Mouse (Mus musculus) liver (tissue): ENCODE data around the gene Pde11a.

Source experiments
- DNase-seq: peaks from one replicate; pipeline ENCODE4 v3.0.0-alpha.2; 2020; ENCODE audit warnings: mixed read lengths

The Pde11a gene

DNA sequence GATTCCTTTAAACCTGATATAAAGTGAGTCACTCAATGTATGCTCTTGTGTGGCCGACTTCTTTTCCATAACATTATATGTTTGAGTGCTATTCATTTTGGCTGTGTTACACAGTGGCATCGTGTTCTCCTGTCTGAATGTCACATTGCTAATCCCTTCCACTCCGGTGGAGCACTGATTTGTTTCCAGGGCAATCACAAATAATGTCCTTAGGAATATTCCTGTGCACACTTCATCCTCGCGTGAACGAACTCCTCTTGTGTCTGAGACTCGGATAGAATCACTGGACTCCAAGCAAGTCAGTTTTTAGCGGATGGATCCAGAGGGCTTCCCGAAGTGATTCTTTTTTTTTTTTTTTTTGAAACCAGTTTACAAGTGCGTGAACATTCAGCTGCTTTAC is 197.4 kb downstream of the Pde11a start:
- no peak for DNase-seq

DNA sequence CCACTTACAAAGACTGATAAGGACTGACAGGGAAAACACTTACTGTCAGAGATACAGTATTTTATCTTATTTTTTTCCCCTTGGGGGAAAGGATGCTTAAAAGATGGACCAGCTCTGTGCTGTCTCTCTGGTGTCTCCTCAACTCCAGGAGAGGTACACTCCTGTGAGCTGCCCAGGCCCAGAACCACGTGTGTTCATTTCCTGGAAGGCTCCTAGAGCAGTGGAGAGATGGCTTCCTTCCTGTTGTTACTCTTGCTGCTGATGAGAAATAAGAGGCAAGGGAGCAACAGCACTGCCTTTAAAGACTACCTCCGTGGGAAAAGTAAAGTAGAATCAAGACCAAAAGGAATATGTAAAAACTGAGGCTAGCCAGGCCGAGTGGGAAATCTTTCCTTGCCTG is 205.6 kb downstream of the Pde11a start:
- no peak for DNase-seq

DNA sequence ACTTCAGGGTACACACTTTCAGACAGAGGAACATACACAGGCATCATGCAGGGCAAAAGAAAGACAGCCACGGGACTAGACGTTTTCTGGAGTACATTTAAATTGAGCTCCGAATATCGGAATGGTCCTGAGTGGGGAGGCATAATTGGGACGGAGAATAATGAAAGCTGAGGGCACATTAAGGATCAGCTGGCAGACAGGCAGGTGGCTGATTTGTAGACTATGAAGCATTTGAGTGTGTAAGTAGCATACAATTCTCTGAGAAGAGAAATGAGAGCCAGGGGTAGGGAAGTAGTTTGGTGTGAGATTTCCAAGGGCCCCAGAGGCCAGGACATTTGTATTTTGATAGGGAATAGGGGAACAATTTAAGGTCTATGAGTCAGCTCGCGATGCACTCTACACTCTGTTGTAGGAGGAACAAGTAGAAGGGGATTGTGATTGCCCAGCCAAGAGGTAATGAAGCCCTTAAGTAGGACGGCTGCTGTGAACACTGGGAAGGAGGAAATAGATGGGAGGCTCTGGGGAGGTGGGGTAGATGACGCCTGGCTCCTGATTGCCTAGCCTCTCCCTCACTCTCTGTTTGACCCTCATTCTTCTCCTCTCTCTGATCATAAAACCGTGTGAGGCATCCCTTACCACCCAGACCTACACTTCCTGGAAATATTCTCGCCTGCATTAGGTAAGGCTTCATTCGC is 208.5 kb downstream of the Pde11a start:
- DNase-seq = no peak

DNA sequence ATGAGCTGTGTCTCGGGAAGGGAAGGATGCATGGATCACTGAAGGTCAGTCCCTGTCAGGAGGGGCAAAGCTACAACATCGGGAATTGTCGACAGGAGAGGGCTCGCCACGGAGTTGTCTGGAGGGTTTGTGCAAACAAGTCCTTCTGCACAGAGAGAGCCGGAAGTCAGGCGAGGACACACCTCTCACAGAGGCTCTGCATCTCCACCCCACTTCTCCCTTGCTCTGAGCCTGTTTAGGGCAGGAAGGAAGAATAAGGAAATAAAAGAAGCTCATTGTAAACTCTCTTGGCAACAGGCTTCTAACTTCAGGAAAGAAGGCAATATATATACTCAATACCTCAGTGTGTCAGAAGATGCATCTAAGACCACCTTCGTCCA is 209.5 kb downstream of the Pde11a start:
- DNase-seq = no peak

DNA sequence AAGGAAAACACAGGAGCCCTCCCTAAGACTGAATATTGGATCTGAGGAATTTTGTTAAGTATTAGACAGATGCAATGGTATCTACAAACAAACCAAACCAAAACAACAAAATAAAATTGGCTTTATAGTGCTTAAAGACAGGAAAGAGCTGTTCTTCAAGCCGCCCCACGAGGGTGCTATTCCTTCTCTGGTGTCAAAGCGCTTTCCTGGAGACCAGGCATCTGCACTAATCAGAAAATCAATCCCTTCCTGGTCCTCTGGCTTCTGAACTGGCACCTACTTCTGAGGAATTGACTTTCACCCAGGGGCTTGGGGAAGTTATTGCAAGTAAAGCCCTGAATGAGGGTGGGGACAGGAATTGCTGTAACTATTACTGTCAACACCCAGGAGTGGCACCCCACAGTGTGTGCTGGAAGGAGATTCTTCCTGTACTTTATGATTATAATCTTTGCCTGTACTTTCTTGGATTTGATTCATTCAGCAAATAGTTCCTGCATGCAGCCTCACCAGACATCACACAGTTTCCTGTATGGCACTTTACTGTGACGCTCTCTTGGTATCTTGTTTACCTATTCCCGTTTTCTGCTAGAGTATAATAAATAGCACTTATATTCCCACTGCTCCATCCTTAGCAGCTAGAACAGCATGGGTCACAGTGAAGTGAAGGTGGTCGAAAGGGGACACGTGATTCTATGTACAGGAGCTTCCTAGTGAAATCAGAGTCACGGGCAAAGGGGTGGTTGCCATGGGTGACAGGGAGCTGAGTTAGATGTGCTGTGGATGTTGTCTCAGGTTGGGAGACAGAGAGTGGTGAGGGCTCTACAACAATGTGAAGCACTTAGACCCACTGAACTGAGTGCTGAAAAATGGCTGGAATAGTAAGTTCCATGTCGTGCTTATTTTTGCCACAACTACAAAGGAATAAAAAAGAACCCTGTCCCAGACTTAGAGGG is 210.2 kb downstream of the Pde11a start:
- DNase-seq = no peak

DNA sequence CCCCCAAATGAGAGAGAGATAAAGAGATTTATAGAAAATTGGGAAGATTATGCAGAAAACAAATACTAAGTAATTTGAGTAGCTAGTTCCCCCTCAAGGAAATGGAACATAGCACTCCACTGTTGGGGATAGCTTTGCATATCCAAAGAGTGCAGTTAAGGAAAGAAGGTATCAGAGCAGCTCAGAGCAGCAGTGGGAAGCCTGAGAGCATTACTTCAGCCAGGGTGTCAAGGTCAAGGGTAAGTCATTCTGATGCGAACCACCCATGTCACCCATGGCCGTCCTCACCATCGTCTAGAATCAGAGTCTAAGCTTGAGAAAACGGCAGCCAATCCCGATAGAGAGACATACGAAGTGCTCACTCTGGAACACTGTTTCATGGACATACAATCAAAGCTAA is 211.9 kb downstream of the Pde11a start:
- DNase-seq = no peak

DNA sequence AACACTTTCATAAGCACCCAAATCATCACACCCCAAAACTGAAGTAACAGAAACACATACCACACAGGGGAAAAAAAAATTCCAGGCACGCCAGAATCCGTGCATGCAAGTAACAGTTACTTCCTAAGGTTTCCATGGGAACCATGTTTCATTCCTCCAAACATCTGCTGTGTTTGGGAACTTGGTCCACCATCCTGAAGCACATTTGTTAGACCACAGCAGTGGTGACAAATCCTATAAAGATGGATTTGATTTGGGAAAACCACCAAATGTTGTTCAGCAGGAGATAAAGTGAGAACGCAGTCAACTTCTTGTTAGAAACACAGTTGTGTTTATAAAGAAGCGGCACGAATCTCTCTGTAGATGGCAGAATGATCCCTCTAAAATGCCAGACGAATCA is 213.8 kb downstream of the Pde11a start:
- DNase-seq = no peak

DNA sequence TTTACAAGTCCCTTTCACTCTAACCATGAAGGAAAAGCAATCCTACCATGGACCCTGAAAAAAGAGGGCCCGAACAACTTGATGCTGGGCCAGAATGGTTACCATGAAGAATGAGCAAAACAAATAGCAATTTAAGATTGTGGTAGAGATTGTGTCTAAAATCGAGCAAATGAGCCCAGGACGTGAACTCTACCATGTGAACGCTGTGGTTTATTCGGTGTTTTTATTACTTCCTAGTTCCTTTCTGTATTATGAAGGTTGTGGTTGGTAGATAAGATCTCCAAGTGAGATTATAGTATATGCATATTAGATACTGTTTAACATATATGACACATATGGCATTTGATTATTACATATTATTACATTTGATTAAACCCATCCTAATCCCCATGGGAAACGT is 216.4 kb downstream of the Pde11a start:
- DNase-seq = no peak

DNA sequence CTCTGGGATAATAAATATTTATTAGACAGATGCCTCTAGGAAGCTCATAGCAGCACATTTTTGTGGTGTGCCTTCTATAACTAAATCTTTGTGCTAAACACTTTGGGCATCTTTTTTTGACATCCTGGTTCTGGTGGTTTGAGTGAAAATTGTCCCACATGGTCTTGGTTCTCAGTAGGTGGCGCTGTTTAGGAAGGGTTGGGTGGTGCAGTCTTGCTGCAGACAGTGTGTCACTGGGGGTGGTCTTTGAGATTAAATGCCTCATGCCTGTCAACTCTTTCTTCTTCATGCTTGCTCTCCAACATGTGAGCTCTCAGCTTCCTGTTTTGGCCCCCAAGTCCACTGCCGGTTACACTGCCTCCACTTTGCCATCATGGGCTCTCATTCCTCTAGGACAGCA is 218.7 kb downstream of the Pde11a start:
- DNase-seq = no peak

DNA sequence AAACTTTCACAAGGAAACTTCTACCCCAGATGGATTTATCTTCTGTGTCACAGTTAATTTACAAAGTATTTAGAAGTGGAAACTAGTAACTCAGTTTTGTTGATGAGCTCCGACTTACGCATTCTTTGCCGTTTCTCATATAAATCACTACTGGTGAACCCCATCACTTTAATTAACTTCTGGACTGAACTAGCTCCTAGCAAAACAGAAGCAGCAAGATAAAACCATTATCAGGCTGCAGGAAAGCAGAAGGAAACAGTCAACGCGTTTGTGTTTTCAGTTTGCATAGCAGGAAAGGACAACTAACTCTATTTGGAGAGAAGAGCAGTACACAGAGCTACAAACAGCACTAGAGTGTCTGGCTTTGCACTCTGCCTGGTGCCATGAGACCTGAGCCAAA is 220.1 kb downstream of the Pde11a start:
- DNase-seq = no peak

DNA sequence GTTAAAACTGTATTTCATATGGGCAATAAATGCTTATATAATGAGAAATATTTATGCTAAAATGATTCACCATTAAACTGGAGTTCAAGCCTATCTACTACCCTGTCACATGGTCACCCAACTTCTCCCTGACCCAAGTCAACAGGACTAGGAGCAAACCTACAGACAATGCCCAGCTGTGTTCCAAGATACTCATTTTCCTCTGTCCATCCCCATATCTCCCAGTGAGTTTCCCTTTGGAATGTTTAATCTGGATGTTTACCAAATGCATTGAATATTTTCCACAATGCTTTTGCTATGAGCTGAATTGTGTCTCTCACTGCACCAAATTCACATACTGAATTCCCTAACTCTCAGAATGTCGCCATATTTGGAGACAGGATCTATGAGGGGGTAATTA is 221.4 kb downstream of the Pde11a start:
- no peak for DNase-seq

DNA sequence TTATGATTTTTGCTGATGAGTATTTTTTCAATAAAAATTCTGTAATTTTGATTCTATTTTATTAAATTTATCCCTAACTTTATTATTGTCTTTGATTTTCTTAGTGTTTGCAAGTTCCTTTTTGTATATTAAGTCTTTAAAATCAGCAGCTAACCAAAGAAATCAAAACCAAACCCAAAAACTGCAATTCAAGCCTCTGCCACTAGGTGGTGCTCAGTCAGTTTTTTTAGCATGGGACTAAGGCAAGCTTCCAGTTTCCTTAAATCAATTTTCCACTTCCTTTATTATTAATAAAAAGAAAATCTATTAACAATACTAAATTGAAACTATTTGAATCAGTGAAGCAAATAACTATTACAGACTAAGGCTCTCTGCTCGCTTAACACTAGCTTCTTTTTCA is 222.9 kb downstream of the Pde11a start:
- peak; percentile 41 for DNase-seq

DNA sequence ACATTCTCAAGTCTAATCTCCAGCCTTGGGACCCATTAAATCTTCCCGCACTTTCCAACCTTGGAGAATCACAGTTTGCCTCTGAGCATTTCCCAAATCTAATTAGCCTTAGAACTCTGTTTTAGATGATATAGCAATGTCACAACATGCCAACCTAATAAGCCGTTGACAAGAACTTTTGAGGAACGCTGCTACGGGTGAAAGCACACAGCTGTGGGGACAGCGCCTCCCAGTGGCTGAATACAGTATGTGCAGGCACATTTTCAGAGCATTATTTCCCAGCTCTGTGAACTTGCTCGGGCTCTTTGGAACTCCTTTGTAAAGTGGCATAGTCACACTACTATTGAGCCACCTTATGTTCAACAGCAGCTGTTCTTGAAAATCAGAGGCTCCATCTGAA is 223.8 kb downstream of the Pde11a start:
- peak; percentile 38 for DNase-seq

DNA sequence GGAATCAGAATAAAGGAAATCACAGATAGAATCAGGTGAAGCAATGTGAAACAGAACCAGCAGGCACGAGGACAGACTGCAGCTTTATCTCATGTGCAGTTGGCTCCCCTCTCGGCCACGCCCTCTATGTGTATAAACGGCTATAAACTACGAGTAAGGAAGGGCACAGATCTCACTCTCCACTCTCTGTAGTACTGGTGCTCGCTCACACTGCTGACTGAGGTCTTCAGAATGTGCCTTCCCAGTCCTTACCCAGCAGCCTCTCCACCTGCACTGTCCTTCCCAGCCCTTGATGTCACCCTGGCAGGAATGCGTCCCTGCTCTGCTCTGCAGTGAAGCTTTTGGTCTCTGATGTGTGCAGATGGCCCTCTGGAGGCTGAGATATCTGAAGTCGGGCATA is 228.9 kb downstream of the Pde11a start:
- DNase-seq = no peak

DNA sequence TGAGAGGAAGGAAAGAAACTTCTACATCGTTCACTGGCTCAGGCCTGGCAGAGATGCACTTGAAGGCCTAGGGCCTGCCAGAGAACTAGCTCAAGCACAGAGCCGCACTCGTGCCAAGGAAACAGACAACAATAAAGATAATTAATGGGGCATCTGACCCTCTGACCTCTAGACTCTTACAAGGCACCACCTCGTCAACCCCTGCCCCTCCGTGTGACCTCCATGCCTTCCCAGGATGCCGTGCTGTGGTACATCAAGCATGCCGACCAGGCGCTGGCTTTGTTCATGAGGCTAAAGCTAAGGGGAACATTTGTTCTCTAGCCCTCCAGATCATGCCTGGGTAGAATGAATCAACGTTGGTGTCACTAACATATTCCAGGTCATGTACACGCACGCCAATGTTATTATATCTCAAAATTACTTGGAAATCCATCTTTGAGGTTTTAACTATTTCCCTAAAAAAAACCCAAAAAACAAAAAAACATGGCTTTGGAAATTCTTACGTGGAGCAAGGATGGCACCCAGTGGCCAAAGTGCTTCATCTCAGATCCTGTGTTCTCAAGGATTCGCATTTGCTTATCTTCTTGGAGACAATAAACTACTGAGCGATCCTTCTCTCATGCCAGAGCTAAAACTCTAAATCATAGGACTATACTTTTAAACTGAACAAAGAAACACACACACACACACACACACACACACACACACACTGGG is 236.5 kb downstream of the Pde11a start:
- DNase-seq = no peak

DNA sequence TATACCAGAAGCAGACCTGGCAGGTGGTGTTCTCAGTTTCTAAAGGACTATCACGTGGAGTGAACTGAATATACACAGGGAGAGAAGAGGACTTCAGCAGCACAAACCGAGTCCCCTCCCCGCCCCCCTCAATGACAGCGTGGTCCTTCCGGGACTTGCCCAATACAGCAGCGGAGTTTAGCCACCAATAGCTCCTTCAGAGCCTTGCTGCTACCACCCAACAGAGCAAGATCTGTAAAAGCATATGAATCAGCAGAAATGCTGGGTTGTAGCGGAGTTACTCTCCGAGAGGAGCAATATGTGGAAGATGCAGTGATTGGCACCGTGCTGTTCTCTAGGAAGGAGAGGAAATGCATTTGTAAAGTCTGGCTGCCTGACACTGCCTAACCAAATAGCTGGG is 238.0 kb downstream of the Pde11a start:
- DNase-seq = no peak

DNA sequence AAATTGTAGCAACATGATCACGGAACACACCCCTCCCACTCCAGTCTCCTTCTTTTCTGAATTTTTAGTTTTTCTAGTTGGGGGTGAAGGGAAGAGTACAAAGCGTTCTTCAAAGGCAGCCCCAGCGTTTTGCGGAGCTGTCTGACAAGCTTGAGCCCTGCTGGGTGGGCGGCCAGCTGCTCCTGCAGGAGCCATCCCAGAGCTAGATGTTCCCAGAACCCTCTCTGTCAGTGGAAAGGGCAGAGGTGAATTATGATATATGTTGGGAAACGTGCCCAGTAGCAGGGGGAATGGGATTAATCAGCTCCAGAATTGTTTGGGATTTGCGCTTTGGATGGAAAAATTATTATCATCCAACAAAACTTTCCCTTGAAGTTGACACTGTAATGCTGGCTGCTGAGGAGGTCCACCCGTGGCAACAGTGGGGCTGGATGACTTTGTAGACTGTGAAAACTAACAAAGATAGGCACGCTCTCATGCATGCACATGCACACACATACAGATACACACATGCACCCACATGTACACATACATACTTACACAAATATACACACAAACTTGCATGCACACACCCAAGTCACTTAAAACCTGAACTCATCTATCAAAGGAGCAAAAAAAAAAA is 238.7 kb downstream of the Pde11a start:
- DNase-seq = no peak

DNA sequence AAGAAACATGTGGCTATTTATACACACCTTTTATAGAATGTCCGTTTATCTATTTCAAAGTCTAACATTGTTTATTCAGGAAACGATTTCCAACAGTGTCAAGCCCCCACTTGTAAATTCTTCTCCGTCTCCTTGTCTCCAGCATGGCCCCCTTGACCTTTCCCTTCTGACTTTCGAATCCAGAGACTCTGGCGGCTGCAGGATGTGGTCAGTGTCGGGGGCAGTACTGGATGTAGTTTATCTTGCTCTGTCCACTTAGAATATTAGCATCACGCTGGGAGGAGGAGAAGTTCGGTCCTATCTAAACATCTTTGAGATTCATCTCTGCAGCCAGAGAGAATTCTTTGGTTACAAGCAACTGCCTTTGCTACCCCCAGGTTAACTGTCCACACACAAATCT is 240.2 kb downstream of the Pde11a start:
- DNase-seq = no peak

DNA sequence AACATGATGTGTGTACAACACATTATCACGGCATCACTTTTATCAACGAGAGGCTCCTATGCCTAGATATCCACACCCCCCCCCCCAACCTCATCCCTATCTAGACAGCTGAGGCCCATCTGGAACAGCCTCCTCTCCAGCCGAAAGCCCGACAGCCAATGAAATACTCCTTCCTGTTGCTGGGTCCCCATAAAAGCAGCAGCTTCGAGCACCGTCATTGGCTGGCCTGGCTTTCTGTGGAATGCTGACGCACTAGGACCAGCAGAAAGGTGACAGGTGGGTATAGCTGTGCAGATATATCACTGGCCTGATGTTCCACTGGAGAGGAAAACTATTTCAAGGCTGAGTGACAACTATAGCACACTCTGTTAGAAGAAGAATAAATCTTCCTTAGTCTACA is 240.7 kb downstream of the Pde11a start:
- no peak for DNase-seq

DNA sequence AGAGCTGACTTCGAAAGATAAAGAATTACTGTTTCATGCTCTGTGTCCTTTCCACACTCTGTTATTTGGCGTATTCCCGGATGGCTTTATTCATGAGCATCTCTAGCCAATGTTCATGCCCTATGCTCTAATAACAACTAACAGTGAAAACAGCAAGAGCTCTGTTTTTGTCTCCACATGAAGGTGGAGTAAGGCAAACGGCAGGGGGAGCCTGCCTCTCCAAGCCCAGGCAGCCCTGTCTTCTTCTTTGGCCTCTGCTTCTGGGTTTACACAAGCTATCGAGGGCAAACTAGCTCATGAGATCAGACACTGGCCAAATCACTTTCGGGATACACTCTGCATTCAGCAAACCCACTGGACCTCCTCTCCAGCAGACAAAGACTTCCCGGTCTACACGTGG is 241.3 kb downstream of the Pde11a start:
- no peak for DNase-seq

DNA sequence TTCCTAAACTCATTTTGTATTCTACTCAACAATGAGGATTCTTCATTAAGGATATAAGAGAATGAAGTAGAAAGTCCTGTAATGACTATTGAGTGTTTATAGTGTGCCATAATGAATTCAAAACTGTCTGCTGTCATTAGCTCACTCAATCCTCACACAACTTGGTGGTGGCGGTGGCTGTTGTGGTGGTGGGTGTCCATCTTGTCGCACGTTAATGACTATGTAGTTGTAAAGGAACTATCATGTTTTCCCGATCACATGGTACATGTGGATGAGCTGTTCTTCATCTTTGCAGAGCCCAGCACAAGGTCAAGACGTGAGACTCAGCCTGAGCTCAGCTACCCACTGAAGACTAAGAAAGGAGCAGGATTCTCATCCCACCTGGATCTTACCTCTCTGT is 242.7 kb downstream of the Pde11a start:
- no peak for DNase-seq

DNA sequence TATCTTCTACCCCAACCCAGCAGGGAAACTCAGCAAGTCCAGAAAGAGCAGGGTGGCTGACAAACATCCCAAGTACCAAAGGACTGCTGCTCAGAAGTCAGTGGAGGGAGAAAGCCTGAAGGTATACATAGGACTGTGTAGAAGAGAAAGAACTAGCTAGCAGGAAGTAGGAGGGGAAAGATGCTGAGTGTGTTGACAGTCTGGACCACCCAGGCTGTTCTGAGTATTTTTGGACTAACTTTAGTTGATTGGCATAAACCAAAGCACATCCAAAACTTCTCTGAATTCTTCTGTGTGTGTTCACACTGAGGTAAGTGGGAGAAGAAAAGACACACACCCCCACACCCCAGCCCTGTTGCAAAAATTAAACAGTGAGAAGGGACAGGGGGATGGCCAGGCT is 248.1 kb downstream of the Pde11a start:
- no peak for DNase-seq

DNA sequence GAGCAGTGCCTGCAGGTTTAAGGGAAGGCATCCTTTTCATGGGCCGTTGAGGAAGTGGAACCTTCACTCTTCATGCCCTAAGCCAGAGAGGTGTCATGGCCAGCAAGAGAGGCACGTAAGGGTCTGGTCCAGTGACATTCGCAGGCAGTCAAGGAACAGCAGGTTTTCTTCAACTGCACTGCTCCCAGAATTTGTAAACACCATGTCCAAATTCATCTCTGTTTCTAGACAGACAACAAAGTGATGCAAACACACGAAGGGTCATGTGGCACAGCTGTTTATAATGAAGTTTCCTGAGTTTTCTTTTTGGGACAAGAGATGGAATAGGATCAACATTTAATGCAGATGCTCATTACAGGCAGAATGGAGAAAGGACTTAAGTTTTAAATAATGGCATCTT is 249.7 kb downstream of the Pde11a start:
- DNase-seq = no peak
